Mouse (Mus musculus) heart, adult 18-20 months (tissue): Measurements from ENCODE around the gene Gfra1. TPM values are rescaled to one million over a fixed set of nuclear protein-coding genes. Genes with fewer than 3 reads are reported as not detected.

ENCODE experiments used
- DNase-seq, 2 experiments: peaks; one replicate each; pipeline ENCODE4 v3.0.0; 2021 to 2022; ENCODE audit warnings: mixed read lengths in 1 of 2
- total RNA-seq, 2 experiments: library from RNA; stranded (reverse); gene quantifications; 2 replicates each; pipeline ENCODE4 v1.2.3; 2021

Gene Gfra1
- total RNA-seq, 2 experiments from 2014 or later = 4.9 TPM

DNA sequence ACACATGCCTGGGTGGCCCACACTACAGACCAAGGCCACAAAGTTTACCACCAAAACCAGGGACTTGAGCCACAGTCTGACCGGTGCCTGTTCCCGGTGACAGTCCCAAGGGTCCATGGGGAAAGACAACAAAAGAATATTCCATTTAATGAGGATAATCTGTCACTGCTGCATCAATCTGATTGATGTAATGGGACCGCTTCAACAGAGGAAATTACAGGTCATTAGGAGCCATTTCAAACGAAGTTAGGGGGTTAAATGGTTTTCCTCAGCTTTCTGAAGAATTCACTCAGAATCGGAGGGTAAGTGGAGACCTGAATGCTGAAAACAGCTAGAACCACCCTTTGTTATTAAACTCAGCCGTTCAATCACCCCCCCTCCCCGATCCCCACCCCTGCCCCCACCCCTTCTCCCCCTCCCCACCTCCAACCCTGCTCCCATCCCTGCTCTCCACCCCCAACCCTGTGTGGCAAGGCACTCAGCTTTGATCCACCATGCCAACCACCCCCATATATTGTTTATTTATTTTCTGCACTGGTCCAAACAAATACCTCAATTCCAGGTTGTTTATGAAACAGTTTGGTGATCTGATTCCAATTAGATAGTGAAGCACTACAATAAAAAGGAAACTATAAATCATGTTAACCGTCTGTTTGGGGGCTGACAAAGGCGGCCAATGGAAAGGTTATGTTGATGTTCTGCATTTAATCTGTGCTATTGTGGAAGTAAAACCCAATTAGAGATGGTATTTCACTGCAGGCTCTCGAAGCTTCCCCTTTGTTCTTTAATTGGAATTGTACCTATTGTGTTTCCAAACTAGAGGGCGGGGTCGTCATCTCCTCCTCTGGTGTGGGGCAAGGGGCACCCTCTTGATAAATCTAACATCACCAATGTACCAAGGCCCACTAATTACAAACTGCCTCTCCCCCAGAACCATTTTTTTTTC is 119.9 kb downstream of the Gfra1 start:
- DNase-seq = no peak

DNA sequence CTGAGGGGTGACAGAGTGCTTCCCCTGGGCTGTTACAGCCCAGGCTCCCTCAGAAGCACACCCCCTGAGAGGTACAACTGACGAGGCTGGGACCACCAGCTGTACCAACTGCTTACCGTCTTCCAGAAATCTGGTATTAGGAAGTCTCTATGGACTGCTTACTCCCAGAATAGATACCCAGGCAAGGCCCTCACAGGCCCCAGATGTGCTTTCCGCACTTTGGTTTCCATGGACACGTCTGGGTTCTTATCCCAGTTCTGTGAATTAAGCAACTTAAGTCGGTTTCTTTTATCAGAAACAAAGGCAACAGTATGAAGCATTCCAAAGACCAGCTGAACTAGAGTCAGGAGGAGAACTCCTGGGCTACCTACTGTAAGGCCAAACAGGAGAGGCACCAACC is 126.4 kb downstream of the Gfra1 start:
- DNase-seq = peak in 1 of 2 experiments; percentile 18

DNA sequence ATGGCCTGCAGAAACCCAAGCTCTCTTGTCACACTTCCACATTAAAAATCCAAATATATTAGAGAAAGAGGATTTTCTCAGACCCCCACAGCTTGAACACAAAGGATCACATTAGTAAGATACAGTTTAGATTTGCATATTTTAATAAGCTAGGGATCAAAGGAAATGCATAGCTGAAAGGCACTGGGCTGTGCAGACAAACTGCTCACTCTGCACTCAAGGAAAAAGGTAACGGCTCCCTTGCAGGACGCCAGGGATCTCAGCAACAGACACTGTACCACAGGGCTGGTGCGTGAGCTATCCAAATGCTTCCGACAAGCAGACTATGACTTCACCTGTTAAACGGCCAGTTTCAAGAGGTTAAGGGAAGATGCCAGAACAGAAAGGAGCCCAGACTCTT is 127.7 kb downstream of the Gfra1 start:
- DNase-seq = no peak

DNA sequence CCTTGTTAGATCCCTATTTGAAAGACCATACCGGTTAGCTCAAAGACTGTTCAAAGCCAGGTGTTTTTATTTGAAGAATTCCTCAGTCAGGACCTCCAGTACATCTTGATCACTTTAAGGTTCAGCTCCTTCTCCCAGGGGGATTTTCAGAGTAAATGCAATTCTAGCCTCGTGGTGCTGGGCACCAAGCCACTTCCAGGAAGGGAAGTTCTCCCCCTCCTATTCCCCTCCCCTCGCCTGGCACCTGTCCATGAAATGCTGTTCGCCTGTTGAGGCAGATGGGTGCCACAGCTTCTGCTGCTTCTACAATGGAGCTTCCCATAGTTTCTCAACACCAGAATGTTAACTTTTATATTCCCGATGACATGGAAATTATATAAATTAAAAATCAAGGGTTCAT is 139.2 kb downstream of the Gfra1 start:
- no peak for DNase-seq

DNA sequence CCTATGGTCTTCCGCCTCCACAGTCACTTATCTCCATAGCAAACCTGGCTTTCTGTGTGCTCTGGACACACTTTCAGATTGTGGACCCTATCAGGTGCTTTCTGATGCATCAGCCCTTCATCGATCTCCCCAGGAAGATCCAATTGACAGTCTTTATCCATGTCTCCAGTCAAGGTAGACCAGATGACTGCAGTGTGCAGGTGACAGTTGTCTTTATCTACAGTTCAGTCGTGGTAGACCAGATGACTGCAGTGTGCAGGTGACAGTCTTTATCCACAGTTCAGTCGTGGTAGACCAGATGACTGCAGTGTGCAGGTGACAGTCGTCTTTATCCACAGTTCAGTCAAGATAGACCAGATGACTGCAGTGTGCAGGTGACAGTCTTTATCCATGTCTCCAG is 140.0 kb downstream of the Gfra1 start:
- no peak for DNase-seq

DNA sequence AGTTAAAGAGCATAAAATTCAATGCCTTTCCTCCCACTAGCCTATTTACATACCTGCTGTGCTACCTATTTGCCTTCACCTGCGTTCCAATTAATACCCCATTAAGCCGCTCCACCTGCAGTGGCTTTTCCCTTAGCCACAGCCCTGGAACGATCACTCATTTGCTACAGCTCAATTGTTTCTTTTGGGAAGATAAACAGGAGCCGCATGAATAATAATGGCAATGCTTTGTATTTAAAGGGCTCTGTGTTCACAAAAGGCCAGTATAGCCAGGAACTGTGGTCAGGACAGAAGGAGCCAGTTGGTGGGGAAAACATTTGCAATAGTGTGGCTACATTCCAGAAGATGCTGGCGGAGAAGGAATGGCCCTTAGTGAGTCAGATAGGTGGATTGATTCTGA is 141.1 kb downstream of the Gfra1 start:
- no peak for DNase-seq

DNA sequence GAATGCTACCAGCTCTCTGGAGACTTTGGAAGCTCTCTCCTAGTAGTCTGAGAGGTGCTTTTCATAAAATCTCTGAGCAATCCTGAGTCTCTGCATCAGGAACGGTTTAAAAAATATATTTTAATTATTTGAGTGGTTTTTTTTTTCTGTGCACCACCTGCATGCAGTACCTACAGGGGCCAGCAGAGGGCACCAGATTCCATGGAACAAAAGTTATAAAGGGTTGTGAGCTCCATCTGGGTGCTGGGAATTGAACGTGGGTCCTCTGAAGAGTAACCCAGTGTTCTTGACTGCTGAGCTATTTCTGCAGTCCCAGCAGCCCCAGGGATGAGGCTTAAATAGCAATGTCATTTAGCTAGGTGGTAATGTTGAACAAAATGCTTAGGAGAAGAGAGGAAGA is 141.9 kb downstream of the Gfra1 start:
- DNase-seq = no peak

DNA sequence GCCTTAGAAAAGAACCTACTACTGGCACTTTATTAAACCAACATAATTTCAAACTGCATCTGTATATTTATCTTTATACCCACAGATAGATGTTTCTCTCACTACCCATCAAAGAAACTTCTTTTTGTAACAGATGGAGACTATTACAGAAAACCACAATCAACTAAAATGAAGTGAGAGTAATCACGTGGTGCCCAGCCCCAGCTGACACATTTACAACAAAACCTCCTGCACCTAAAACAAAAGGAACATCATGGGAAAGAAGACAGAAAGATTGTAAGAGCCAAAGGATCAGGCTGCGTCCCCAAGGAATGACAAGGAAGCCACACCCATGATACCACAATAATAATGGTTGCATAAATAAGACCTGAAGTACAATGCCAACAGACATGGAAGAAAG is 143.2 kb downstream of the Gfra1 start:
- no peak for DNase-seq

DNA sequence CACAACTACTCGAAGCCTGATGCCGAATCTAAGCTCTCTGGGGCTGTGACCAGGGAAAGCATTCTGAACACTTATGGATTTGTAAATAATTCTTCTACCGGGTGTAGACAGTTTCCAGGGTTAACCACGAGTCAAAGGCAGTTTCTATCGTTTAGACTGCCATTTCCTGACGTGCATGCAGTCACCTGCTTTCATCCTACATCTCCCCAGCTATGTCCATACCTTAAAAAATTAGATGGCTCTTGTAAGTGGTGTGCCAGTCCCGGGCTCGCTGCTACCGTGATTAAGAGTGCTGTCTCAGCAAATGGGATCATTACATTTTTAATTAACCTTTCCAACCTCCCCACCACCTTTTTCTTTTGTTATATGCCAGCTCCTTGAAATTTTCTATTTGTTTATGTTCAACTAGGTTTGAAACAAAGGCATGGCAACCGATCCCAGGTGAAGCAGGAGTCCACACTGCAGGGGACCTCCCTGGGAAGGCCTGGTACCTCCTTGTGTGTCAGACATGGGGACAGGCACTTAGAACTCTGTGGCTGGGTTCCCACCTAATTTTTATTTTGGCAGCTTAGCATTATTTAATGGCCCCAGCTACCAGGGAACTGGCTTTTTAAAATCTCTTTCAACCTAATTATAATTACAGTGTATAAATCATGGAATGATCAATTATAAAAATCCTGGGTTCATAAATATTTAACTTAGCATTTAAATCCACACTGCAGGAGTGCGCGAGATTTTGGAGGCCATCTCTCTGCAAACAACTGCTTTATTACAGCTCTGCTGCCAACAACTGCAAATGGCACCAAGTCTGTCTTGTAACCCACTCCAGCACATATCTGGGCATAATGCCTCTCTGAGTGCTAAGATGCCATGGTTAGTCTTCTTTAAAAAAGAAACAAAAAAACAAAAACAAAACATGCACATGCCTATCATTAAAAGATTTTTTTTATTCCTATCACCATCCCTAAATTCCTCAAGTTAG is 145.1 kb downstream of the Gfra1 start:
- DNase-seq = no peak

DNA sequence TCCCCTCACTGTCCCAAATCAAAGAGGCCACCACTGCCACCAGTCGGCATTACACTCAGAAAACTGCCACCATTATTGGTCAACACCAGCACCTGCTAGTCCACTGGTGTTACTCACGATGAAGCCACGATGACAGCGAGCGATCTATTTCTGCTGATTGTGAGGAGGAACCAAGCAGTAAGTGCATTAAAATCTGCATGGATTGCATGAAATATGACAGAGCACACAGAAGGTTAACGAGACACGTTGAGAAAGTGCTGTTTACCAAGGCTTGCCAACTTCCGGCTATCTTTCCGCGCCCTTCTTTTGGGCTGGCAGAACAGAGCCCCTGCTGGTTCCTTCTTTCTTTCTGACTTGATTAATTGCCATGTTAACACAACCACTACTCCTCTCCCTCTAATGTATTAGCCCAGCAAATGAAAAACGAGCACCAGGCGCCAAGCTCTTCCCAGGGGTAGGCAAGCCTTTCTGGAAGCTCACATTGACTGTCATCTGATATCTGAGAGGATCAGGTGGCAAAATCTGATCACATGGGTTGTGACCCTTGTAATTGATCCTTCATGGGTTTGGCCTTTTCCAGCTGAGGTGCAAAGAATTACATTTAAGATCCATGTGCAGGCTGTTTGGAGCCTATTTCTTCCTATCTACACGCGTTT is 146.0 kb downstream of the Gfra1 start:
- DNase-seq = no peak

DNA sequence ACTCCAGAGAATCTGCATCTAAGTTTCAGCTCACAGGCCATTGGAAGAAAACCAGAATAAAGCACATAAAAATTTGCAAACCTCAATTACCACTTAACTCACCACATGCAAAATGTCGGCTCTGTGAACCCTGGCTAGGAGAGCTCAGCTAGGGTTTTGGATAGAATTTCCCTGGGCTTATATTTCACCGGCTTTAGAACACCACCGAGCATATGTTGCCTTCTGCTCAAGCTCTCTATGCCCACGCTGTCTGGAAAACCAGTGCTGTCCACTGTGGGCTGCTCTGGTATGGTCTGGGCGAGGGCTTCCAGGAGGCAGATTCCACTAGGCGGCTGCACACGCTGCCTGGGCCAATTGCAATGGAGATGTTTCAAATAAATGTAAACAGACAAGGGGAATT is 154.6 kb downstream of the Gfra1 start:
- no peak for DNase-seq

DNA sequence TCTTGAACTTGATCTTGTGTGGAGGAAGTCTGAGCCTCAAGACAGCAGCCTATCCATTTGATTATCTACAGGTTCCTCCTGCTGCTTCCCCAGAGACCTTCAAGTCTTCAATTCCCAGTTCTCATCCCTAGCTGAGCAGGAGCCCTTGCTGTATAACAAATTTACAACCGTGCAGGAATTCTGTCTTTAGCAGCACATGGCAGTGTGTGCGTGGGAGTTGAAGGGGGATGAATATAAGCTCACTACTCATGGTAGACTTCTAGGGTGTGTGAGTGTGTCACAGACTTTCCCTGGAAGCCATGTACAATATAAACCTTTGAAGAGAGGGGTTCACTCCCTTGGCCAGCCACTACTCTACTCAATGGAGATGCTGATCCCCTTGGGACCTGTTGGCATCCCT is 157.8 kb downstream of the Gfra1 start:
- no peak for DNase-seq

DNA sequence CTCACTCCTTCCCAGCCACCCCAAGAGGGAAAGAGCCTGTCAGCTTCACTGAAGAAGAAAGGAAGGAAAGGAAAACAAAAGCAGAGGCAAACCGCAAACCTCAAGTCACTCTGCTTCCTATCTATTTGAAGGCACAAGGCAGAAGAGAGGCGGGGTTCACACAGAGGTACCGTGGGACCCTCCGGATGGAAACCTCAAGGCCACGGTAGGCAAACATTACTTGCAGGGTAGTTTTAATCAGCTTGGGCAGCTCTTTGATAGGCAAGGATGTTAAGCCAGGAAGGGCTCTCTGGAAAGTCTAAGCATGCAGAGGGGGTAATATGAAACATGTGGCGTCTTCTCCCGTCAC is 158.9 kb downstream of the Gfra1 start:
- no peak for DNase-seq

DNA sequence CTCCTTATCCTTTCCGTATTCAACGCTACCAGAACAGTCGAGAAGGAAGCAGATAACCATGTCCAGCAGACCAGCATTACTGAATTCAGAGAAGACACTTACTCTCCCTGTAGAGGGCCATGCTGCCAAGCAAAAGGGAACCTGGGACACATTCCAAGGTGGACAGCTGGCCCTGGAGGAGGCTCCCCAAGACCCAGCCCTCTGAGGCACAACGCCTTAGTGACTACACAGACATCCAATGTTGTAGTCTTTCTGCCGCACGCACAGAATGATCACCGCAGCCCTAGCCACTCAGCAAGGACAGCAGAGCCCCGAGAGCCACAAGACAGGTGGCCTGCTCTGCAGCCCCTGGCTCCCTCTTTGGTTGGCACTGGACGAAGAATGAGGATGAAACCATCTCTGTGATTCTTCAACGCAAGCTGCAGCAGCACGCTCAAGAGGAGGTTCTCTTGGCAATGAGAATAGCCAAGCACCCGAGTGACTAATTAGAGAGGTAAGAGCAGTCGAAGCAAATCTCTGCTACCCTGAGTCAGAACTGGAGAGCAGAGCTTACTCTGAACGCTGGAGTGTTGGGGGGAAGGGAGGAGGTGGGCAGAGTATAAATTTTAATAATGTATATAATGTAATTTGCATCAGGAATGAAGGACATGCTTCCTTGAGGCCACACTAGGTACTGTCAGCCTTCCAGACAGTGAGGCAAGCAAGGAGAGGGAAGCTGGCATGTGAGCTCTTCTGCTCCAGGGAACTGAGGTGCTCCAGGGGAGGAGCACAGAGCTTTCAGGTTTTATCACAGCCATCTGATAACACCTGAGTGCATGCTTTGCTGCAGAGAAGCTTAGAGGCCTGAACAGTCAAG is 159.5 kb downstream of the Gfra1 start:
- peak; percentile 43 to 51 for DNase-seq

DNA sequence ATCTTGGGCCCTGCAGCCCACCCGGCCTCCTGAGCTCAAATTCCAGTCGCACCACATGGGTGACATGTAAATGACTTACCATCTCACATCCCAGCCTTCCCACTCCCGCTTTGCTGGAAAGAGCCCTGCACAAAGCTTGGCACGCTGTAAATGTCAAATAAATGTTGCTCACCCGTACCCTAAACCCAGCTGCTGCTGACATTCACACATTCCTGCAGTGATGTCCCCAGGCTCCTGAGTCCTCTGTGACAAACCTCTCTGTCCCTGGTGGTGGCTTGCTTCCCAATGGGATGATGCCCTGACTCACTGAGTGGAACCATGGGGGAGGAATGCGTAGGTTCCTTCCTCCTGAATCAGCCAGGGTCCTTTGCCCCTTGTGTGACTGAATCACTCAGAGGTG is 167.6 kb downstream of the Gfra1 start:
- DNase-seq = no peak

DNA sequence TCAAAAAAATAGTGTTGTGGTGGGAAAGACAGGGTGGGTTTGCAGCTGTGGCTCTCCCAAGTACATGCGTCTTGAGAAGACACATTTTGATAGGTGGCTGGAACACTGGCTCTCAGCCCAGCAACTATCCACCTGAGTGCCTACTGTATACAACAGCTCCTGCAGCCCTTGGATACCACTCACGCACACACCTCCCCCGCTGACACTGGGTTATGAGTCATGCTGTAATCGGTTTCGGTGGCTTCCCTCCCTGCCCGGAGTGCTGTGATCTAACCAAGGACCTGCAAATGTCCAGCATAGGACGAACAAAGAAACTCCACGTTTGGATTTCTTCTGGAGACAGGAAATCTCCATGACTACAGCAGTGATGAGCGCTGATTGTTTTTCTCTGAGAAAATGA is 180.4 kb downstream of the Gfra1 start:
- no peak for DNase-seq

DNA sequence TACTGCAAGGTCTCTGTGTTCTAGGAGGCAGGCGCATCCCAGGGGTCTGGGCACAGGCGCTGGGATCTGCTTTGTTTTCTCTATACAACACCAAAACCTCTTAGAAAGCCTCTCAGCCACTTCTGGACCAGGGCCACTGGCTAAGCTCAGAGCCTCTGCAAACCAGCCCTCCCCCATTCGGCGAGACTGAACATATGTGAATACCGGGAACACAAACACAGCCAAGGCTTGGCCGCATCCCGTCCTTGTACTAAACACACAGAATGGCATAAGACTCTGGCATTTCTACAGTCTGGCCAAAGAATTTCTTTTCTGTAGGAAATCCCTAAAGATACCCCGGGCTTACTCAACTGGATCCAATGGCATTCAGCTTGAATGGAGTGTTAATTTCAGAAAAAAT is 183.9 kb downstream of the Gfra1 start:
- no peak for DNase-seq

DNA sequence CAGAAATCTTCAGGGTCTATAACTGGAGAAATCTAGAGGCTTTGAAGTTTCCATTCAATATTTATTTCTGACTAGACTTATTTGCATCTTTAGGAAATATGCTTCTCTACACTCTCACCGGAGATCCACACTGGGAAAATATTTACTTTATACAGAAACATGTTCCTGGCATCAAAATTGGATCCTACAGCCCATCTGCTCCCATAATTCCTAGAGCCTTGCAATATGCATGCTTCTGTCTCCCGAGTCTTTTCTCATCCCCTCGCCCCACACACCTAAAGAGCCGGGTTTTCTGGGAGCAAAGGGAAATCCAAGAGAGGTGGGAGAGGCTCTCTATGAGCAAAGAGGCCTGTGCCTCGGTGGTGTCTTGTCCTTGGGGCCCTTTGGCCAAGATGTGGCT is 184.9 kb downstream of the Gfra1 start:
- no peak for DNase-seq

DNA sequence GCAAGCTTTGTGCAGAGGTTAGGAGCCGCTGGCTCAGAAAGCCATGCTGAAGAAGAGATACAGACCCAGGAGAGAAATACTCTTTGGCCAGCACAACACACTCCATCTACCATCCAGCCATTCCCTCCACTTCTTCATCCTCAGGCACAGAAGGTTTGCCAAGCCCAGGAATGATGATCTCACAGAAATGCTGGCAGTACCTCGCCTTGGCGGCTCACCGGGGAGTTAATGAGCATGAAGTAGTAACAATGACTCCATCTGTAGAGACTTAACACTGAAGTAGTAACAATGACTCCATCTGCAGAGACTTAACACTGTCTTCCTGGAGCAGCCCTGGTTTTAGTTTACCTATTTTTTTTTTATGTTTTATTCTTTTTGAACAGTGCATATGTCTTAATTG is 187.2 kb downstream of the Gfra1 start:
- no peak for DNase-seq

DNA sequence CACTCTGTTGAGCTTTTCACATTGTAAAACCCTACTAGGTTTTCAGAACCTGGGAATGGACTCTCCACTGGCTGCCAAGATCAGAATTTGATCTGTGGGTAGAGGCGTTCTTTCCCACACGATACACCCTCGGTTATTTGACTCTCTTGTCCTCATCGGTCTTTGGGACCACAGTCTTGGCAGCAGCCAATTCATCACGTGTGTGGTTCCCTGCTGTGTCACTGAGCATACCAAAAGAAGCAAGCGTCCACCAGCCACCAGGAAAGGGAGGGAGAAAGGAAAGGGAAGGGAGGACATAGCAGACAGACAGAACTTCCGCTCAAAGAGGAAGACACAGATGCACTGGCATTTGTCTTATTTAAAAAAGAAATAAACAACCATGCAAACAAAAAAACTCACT is 189.1 kb downstream of the Gfra1 start:
- no peak for DNase-seq

DNA sequence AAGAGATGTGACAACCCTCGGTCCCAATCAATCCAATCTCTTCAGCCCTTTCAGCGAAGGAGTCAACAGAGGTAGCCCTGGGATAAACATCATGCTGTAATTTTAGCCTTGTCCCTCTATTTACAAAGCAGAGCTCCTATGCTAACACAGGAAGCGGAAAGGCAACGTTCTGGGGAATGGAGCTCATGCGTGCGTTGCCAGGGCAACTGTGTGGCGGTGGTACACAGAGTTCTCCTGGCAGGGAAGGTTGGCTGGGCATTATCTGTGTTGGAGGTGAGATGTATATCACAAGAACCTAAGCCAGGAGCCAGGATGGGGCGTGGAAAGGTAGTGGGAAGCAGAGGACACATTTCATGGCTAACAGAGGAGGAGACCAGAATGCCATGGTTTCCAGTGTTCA is 194.8 kb downstream of the Gfra1 start:
- no peak for DNase-seq

DNA sequence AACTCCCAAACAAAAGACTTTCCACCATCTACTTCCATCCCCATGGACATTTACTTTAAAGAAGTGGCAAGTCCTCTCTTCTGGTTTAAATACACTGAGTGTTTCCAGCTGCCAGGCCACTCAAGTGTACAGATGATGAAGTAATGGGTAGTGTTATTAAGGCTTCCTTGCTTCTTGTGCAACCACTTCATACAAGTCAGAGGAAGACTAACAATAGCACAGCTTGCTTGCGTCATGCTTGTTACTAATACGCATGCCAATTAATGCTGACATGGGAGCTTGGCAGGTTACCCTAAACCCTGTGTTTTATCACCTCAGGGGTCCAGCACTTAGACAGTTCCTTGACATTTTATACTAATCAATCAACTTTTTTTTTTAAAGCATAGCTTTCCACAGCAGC is 196.5 kb downstream of the Gfra1 start:
- DNase-seq = no peak
